Mouse (Mus musculus): ENCODE data around the gene Lrguk. TPM values are rescaled to one million over a fixed set of nuclear protein-coding genes. Genes with fewer than 3 reads are reported as not detected.

Lrguk gene
- total and polyA plus RNA-seq, 3 experiments: 0.12 to 1.6 TPM; not detected in 1

- Histone ChIP-seq H3K9ac (ENCODE audit: control insufficient read depth, low read depth, low read length, poor library complexity, severe bottlenecking) (no peak overlapping the region), H3K27ac (ENCODE audit: control insufficient read depth, low read depth, low read length) (peak overlapping the region; percentile 51)
- DNase-seq (ENCODE audit: low read depth, low spot score): peak; percentile 72
Measured at GRCm38 (mm10) chr6:34156057-34156456, 126.8 kb downstream of the Lrguk start.

GRCm38 (mm10) chr6:34156841-34157748, 127.8 kb downstream of the Lrguk start:
- DNase-seq (ENCODE audit: low read depth, low spot score): peak; percentile 53
- peaks cover 0 to 18% of the 10 kb centered on the region in 2 experiments; a peak in 2 of 4 replicates for H3K36me3 ChIP-seq (ENCODE audit: control insufficient read depth in 1 of 2, insufficient read depth in 2 of 2, low read length in 2 of 2)
- H3K79me2 ChIP-seq (ENCODE audit: control insufficient read depth, insufficient read depth, low read length, poor library complexity): no peaks in the 10 kb centered on the region
- H3K4me3 ChIP-seq (ENCODE audit: control insufficient read depth in 1 of 2, insufficient read depth in 1 of 2, low read depth in 2 of 2, low read length in 2 of 2): no peak overlapping the region
- no peak overlapping the region for H3K9ac ChIP-seq (ENCODE audit: control insufficient read depth, low read depth, low read length, poor library complexity, severe bottlenecking)
- H3K9me3 ChIP-seq (replicated peaks; ENCODE audit: insufficient read depth, low read length): no peaks in the 10 kb centered on the region
- H3K27ac ChIP-seq (ENCODE audit: control insufficient read depth, low read depth, low read length): peak overlapping the region; percentile 48
- H3K27me3 ChIP-seq (ENCODE audit: control insufficient read depth in 1 of 2, insufficient read depth in 2 of 2, low read length in 2 of 2): no peaks in the 10 kb centered on the region
- H3K4me1 ChIP-seq (ENCODE audit: control insufficient read depth in 1 of 2, insufficient read depth in 2 of 2, low read length in 2 of 2): peaks cover 9 to 18% of the 10 kb centered on the region in 2 experiments
- TF ChIP-seq MAFK (IDR thresholded peaks at IDR 0.05; ENCODE audit: borderline replicate concordance, low read depth, low read length) (no peak), ELF1 (IDR thresholded peaks at IDR 0.05; ENCODE audit: low read depth, low read length) (no peak), TCF12 (IDR thresholded peaks at IDR 0.05; ENCODE audit: low read depth, low read length) (peak; percentile 21; the same call in 1 of the 2 replicates), MYC (IDR thresholded peaks at IDR 0.05; ENCODE audit: low read depth, low read length) (no peak), MAX (IDR thresholded peaks at IDR 0.05; ENCODE audit: low read length) (no peak), POLR2AphosphoS5 (IDR thresholded peaks at IDR 0.05; ENCODE audit: borderline replicate concordance, low read depth, low read length) (no peak), ETS1 (IDR thresholded peaks at IDR 0.05; ENCODE audit: low read depth, low read length) (peak; percentile 48; the same call in 1 of the 2 replicates), TAL1 (IDR thresholded peaks at IDR 0.05; ENCODE audit: low read length) (no peak), UBTF (IDR thresholded peaks at IDR 0.05; ENCODE audit: borderline replicate concordance, insufficient read depth, low read depth, low read length) (no peak), MAZ (IDR thresholded peaks at IDR 0.05; ENCODE audit: low read depth, low read length) (no peak), EP300 (IDR thresholded peaks at IDR 0.05; ENCODE audit: low read depth in 1 of 2, low read length in 2 of 2) (peak in 1 of 2 experiments; percentile 45; a peak in 2 of 4 replicates), ZMIZ1 (IDR thresholded peaks at IDR 0.05; ENCODE audit: low read depth, low read length) (no peak), TBP (IDR thresholded peaks at IDR 0.05; ENCODE audit: low read depth, low read length) (no peak), BHLHE40 (IDR thresholded peaks at IDR 0.05; ENCODE audit: borderline replicate concordance, low read depth, low read length) (peak; percentile 16; the same call in 1 of the 2 replicates), HCFC1 (IDR thresholded peaks at IDR 0.05; ENCODE audit: low read depth, low read length) (no peak), ZKSCAN1 (IDR thresholded peaks at IDR 0.05; ENCODE audit: low read depth, low read length) (no peak), E2F4 (IDR thresholded peaks at IDR 0.05; ENCODE audit: borderline replicate concordance, low read depth, low read length) (no peak), POLR2AphosphoS2 (IDR thresholded peaks at IDR 0.05; ENCODE audit: low read length) (no peak), ZNF384 (IDR thresholded peaks at IDR 0.05; ENCODE audit: low read depth, low read length) (no peak), USF1 (IDR thresholded peaks at IDR 0.05; ENCODE audit: low read depth, low read length) (no peak), GABPA (IDR thresholded peaks at IDR 0.05; ENCODE audit: low read depth, low read length) (no peak), MEF2A (IDR thresholded peaks at IDR 0.05; ENCODE audit: extremely low read depth, insufficient replicate concordance, low read depth, low read length, poor library complexity, severe bottlenecking) (no peak), SMC3 (IDR thresholded peaks at IDR 0.05; ENCODE audit: low read depth, low read length) (no peak), CHD1 (IDR thresholded peaks at IDR 0.05; ENCODE audit: low read depth, low read length) (no peak), POLR2A (IDR thresholded peaks at IDR 0.05; ENCODE audit: control insufficient read depth in 1 of 2, insufficient read depth in 1 of 2, low read depth in 1 of 2, low read length in 2 of 2, poor library complexity in 1 of 2) (no peak), GATA1 (IDR thresholded peaks at IDR 0.05; ENCODE audit: low read depth, low read length) (no peak), RAD21 (IDR thresholded peaks at IDR 0.05; ENCODE audit: low read depth, low read length) (no peak)

More at GRCm38 (mm10) chr6:34156057-34156456, 126.8 kb downstream of the Lrguk start:
- peak; percentile 80 for TF ChIP-seq GATA1 (IDR thresholded peaks at IDR 0.05; ENCODE audit: low read depth, low read length)
- TF ChIP-seq E2F4 (IDR thresholded peaks at IDR 0.05; ENCODE audit: borderline replicate concordance, low read depth, low read length): no peak
- TF ChIP-seq ETS1 (IDR thresholded peaks at IDR 0.05; ENCODE audit: low read depth, low read length): peak; percentile 73
- TF ChIP-seq TBP (IDR thresholded peaks at IDR 0.05; ENCODE audit: low read depth, low read length): 0 out of 2 replicates have a peak, but pooled peaks have one; percentile 24
- TF ChIP-seq TCF12 (IDR thresholded peaks at IDR 0.05; ENCODE audit: low read depth, low read length): 0 out of 2 replicates have a peak, but pooled peaks have one; percentile 32
- TF ChIP-seq RAD21 (IDR thresholded peaks at IDR 0.05; ENCODE audit: low read depth, low read length): no peak
- Histone ChIP-seq H3K4me3 (ENCODE audit: control insufficient read depth in 1 of 2, insufficient read depth in 1 of 2, low read depth in 2 of 2, low read length in 2 of 2) (no peak overlapping the region), H3K4me1 (ENCODE audit: control insufficient read depth in 1 of 2, insufficient read depth in 2 of 2, low read length in 2 of 2) (peaks cover 9 to 18% of the 10 kb centered on the region in 2 experiments), H3K27me3 (ENCODE audit: control insufficient read depth in 1 of 2, insufficient read depth in 2 of 2, low read length in 2 of 2) (no peaks in the 10 kb centered on the region), H3K79me2 (ENCODE audit: control insufficient read depth, insufficient read depth, low read length, poor library complexity) (no peaks in the 10 kb centered on the region), H3K36me3 (ENCODE audit: control insufficient read depth in 1 of 2, insufficient read depth in 2 of 2, low read length in 2 of 2) (peaks cover 0 to 18% of the 10 kb centered on the region in 2 experiments; a peak in 2 of 4 replicates), H3K9me3 (replicated peaks; ENCODE audit: insufficient read depth, low read length) (no peaks in the 10 kb centered on the region)
